Mouse (Mus musculus) thymus, adult 2 months (tissue): ENCODE results near the gene Abcd1.

Experiments
- CTCF ChIP-seq: fragments of 200-500 bp; IDR thresholded peaks from 2 replicates; pipeline ENCODE4 v1.5.1; 2012; ENCODE audit warnings: mild to moderate bottlenecking, control low read depth, low read length, moderate library complexity, borderline replicate concordance; ENCODE audit not compliant: control insufficient read depth, poor library complexity, insufficient read depth; ENCODE audit errors: extremely low read depth
- POLR2A ChIP-seq: fragments of 200-500 bp; IDR thresholded peaks from 2 replicates; pipeline ENCODE4 v1.6.1; 2012; ENCODE audit warnings: mild to moderate bottlenecking, low read length, control low read depth, moderate library complexity; ENCODE audit not compliant: control insufficient read depth, poor library complexity, insufficient read depth; ENCODE audit errors: extremely low read depth

DNA sequence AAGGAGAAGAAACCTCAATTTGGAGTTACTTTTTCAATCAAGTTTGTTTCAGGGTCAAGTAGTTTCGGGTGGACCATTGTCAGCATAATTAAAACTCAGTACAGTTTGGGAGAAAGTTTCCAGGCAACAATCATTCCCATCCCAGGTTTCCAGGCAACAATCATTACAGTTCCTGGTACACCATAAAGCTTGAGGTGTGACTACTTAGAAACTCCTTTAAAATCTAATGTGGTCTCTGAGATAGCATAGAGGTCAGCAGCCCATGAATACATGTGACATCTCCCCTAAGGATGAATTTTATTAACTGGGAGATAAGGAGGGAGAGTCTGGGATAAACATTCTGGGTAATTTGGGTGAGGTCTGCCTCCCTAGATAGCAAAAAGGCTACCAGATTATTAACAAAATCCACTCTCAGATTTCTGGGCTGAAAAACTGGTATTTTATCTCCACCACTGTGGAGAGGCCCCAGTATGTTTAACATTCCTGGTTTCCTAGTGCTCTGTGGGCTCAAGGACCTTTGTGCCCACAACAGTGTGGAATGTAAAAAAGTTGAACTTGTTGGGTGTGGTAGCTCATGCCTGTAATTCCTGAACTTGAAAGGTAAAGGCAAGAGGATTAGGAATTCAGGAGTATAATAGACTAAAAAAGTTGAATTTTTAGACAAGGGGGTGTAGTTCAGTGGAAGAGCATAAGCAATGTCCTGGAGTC is 28.5 kb downstream of the Abcd1 start:
- TF ChIP-seq POLR2A (no peak), CTCF (no peak)
